Mouse (Mus musculus) ovary, postnatal 36 days (tissue): Measurements from ENCODE around the gene Id4.

Experiments
- DNase-seq: peaks from one replicate; pipeline ENCODE4 v3.0.0; 2022; ENCODE audit warnings: low spot score, mixed read lengths

The Id4 gene

GRCm38 (mm10) chr13:48260690-48261278 is at the start of gene Id4:
Gene Id4, plus strand, starts transcription at chr13:48261228.
- peak; percentile 95 for DNase-seq

- peak; percentile 15 for DNase-seq
These were observed 33.9 kb upstream of the Id4 start for GRCm38 (mm10) chr13:48227136-48227535.

DNA sequence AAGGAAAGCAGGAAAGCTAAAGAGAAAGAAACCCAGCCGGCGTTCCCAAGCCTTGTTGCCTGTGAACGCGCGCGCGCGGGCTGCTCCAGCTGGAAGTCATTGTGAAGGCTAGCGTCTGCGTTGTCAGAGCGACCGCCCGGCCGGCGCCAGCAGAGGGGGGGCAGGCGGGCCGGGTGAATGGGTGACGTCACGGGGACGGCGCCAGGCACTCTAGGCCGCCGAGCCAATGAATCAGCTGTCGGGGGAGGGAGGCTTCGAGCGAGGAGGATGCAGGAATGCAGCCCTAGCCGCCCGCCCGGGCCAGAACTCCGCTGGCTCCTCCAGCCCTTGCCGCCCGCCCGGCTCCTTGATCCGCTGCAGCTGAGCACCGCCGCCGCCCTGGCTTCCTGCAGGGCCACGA is 33.3 kb upstream of the Id4 start:
- DNase-seq, result peak; percentile 97

DNA sequence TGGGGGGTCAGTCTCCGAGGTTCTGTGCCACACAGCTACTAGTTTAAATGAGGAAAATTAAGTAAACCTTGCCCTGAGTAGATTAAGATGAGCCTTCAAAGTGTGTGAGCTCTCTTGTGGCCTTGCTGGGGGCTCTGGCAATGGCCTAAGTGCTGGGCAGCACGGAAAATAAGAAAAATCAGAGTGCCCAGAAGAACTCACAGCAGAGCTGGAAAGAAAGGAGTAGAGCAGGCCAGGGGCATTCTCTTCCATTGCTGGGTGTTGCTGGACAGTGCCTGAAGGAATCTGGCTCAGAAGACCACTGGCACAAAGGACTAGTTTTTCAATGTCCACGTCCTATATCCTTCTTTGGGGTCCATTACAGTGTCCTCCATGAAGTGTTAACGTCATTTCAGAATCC is 32.9 kb upstream of the Id4 start:
- DNase-seq, result no peak

DNA sequence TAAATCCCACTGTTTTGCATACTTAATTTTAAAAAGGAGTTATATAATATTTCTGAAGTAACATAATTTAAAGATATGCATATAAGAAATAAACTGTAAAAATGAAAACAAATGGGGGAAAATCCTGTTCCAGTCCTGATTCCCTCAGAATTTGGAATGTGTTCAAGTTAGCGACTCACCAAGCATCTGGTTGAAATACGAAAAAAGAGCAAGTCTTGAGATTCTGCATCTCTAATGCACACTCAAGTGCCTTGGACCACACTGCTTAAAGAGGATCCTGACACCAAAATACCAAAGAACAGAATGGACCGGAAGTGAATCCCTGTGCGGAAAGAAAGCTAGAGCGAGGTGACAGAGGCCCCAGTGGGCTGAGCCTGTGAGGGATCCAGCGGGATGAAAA is 30.0 kb upstream of the Id4 start:
- no peak for DNase-seq

- no peak for DNase-seq
These were observed 24.6 kb upstream of the Id4 start for GRCm38 (mm10) chr13:48236436-48236835.

DNA sequence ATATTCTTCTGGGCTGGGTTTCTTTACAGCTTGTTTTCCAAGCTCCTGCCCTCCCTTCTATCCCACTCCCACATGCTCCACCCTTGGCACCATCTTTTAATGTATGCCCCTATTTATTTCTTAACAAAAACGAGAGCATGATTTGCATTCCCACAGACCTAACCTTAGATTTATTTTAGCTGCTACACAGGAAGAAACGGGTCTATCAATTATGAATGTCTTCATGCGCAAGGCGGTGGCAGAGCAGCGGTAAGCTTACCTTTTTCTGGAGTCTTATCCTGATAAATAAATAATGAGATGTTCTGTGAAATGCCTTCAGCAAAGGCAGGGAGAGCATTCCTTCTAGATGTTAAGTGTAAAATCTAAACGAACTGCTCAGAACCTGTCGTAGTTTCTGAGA is 24.2 kb upstream of the Id4 start:
- no peak for DNase-seq

- peak; percentile 10 for DNase-seq
These were observed 23.5 kb upstream of the Id4 start for GRCm38 (mm10) chr13:48237516-48237915.

DNA sequence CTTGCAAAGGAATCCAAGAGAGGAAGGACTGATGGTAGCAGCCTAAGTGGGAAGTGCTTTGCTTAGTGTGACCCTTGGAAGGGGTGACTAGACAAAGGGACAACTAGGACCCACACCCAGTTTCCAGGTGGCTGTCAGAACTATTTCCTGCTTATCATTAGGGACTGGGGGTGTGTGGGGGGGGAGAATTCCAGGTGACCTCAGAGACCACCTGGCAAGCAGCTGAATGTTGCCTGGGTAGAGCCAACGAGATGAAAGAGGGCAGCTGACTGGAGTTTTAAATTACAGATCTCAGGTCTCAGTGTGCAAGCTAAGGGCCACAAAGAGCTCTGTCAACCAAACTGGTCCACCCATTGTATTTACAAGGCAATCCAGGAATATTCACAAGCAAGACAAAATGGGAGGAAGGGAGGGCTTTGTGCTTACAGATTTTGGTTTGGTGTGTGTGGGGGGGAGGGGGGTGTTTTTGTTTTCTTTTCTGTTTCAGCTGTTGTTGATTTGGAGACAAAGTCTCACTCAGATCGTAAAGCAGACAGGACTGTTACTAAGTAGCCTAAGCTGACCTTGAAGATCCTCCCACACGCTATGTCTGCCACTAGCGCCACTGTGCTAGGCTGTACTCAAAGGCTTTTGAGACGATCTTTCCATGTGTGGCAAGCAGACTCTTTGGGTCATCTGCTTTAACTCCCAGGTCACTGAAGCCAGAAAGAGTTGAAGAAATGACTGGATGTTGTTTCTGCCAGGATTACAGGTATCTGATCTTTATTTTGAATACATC is 15.6 kb upstream of the Id4 start:
- no peak for DNase-seq

DNA sequence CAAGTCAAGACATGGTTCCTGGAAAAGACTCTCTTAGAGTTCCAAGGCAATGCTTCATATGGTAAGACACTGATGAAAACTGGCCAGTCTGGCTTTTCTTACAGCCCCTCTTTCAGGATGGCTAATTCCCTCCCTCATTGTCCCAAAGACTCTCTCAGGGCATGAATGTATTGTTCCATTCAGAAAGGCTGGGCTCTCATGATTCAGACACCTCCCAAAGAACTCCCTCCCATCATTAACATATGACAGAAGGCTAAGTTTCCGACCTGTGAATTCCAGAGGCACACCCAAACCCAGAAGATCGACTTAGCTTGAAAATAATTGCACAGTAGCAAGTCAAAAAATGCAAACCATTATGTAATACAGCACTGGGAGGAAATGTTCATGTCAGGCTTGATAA is 8.5 kb upstream of the Id4 start:
- DNase-seq, result no peak

DNA sequence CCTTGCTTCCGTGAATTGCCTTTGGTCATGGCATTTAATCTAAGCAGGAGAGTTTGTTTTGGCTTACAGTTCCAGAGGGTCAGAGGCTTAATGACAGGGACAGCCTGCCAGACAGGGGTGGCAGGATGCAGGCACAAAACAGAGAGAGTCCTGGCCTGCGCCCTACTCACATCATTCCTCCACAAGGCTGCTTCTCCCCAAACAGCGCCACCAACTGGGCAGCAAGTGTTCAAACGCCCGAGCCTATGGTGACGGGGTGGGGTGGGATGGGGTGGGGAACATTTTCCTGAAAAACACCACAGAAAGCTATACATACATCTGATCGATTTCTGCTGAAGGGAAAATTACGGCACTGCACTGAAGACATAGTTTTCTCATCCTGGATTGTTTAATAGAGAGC is 6.0 kb upstream of the Id4 start:
- DNase-seq, result no peak

GRCm38 (mm10) chr13:48261341-48262221 is 553 bp downstream of the Id4 start:
- peak; percentile 49 for DNase-seq

- DNase-seq, result peak; percentile 42
These were observed 1.5 kb downstream of the Id4 start for GRCm38 (mm10) chr13:48262451-48262969.

DNA sequence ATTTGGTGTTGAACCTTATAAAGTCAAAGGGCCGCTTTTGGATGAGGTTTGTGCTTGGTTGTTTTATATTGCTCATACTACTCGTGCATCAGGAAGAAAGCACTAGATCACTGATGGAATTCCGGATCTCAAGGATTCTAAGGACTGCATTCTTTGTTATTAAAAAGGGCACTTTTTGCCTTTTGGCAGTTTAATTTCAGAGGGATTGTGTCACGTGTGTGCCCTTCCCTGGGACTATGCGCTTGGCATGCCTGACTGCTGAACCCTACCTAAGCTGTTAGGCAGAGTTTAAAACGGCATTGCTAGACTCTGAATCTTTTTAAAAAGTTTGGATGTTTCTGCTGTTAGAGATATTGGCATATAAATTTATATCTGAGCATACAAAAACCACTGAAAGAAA is 4.0 kb downstream of the Id4 start:
- no peak for DNase-seq

- DNase-seq, result peak; percentile 31
These were observed 12.5 kb downstream of the Id4 start for GRCm38 (mm10) chr13:48273451-48274069.

GRCm38 (mm10) chr13:48274107-48274506 is 13.1 kb downstream of the Id4 start:
- DNase-seq, result no peak

- no peak for DNase-seq
These were observed 16.0 kb downstream of the Id4 start for GRCm38 (mm10) chr13:48276981-48277380.

DNA sequence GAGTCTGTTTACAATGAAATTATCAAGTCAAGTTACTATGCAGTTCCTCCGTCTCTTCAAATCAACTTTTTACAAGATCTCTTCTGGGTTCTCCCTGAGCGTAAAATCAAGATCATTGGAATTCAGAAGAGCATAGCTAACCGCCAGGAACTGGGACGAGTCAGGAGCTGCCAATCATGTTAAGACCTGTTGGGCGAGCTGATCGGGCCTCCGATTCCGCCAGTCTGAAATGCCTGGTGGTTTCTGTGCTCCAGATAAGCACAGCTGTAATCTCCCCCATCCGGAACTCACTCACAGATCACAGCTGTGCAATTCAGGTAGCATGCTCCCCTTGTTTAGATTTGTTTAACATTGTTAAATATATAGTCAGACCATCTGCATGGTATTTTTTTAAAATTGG is 23.4 kb downstream of the Id4 start:
- no peak for DNase-seq

DNA sequence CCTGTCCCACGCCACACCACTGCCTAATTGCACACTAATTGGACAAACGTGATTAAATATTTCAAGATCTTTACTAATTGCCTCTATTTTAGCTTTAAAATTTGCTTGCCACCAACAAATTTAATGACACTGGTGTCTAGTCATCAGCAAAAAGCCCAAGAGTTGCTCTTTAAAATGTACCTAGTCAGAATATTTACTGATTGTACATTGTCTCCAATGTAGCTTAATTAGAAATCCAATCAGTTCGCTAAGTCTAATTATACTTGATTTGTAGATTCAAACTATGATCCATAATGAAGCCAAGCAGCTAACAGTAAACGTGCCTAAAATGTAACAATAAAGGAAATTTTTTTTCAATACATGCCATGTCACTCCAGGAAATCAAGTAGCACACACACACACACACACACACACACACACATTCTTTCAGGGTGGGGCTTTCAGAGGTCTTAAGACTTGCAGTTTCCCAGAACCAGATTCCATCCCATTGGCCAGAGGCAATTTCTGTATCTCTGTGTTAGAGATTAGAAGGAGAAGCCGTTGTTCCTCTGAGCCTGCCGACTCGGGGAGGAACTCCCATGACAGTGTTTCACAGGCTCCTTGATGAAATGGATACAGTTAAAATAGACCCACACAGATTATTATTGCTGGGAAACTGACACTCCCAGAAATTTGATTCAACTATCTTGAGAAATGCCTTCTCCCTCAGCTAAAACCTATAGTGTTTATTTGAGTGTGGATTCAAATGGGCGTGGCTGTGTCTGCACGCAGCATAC is 24.1 kb downstream of the Id4 start:
- no peak for DNase-seq

DNA sequence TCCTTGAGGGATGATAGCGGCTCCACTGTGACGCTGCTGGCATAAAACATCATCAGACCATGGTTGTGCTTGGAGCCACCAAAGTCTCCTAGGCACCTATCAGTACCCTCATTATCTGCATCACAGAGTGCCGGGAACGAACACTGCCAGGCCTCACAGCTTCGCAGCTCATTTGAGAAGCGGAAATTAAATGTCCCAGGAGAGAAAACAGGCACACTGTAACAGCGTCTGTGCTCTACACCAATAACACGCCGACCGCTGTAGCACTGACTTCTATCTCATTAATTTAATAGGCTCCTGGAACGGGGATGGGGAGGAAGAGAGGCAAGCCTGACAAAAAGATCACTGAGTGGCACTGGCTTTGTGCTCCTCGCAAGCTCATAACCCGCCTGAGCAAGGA is 29.4 kb downstream of the Id4 start:
- DNase-seq, result no peak

DNA sequence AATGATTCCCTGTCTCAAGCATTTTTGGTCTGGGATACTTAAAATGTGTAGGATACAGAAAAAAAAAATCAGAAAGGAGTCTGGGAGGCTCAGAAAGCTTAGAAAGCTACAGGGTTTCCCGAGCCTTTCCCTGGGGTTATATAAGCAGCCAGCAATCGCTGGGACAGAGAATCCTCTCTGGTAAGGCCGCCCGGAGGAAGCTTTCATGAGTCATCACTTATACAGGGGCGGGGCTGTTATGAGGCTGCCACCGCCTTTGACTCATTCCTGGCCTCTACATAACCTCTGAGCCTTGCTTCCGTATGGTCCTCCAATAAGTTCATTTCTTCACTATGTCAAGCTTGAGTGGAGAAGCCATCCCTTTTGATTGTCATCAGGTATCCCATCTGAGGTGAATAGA is 53.5 kb downstream of the Id4 start:
- DNase-seq, result no peak
